Mouse (Mus musculus) regulatory T cell (primary cell): ENCODE measurements around the gene Slc38a2.

ENCODE experiments used
- in situ Hi-C: fragments of 300-600 bp; cut with MboI, MseI; formaldehyde crosslinking; loops from one replicate; pipeline ENCODE4 v1.15.1; 2025; ENCODE audit warnings: high pct_unique_total_duplicates

The Slc38a2 gene

DNA sequence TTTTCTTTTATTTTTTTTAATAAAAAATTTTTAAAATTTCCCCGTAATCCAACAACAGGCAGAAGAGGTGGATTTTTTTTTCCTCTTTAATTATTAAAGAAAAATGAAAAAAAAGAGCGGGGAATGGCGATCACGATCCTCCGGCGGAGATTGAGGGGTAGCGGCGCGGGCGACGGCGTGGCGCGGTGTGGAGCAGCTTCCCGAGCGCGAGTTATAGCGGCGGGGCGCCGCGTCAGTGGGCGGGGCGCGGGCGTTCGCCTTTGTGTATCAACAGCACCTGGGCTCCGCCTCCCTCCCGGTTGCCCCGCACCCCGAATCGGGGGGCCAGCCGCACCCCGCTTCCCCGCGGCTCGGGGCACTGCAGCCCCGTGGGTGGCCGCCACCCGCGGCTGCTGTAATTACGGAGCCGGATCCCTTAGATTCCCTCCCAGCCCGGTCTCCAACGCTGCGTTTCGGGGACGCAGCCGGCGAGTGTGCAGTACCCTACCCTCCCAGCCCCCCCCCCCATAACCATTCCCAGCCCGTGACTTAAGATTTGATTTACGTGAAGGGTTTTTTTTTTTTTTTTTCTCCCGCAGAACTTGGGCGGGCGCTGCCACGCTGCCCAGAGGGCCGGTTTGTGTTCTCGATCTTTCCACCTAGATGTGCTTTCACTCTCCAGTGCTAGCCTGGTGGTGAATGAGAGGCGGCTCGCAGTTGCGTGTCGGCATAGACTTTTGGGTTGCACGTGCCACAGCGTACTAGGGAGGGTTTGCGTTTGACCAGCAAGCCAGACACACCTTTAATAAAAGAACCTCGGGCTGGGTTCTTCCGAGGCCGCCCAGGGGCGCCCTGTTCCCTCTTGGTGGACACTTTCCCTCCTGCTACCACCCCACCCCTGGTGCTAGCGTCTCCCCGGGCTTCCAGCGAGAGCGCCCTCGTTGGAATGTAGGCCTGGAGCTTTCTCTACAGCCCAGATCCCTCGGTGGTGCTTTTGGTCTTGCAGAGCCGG, at the start of gene Slc38a2:
TSS of gene Slc38a2 (minus strand) at position 210 of the 991 bp plus-strand sequence.
- in situ Hi-C loops, result loop anchor here (10.0 kb wide), 2 partner anchors 55 to 245 kb away; partner anchors contain the start of gene Slc38a1

DNA sequence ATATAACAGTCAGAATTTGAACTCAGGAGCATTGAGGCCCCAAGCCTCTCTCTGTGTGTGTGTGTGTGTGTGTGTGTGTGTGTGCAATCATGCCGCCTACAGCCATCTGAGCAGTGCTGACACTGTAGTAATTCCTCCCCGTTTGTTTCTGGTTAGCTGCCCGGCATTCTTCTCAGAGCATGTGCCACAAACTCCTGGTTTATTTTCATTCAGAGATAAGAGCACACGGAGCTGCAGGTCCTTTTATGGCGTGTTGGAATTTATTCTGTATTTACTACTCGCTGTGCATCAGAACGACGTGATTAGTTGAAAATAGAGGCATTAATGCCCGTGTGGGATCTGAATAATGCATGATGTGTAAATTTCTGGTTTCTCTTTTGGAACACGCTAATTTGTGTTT, 49.6 kb upstream of the Slc38a2 start:
- in situ Hi-C loops, result no loop called here

DNA sequence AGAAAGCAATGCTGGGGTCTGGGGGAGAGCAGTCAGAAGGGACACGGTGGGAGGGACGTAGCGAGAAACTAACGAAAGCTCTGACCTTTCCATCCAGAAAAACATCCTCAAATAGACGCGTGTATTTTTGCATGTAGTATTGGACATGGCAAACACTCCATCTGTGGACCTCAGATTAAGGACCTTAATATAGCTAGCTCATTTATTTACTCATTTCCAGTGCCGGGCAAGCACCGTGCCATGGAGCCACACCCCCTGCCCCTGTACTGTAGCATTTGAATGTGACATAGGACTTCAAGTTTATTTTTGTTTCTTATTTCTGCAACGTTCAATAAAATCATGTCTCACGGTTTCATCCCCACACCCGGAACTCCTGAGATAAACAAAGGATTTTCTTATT, 48.0 kb upstream of the Slc38a2 start:
- in situ Hi-C loops, result no loop called here

DNA sequence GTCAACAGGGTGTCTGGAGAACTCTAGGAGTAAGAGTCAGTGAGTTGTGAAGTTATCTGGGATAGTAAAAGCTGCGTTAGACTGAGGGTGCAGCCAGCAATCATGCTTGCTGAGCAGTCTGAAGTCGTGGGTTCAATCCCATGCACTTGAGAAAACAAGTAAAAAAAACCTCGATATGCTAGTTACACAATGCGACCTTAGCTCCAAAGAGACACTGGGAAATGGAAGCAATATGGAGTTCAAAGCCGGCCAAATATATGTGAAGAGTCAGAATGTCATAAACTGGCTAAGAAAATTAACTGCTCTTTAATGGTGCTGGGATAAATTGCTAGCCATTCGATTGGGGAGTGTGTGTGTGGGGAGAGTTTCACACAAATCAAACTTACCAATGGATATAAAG, 47.5 kb upstream of the Slc38a2 start:
- in situ Hi-C loops, result no loop called here

DNA sequence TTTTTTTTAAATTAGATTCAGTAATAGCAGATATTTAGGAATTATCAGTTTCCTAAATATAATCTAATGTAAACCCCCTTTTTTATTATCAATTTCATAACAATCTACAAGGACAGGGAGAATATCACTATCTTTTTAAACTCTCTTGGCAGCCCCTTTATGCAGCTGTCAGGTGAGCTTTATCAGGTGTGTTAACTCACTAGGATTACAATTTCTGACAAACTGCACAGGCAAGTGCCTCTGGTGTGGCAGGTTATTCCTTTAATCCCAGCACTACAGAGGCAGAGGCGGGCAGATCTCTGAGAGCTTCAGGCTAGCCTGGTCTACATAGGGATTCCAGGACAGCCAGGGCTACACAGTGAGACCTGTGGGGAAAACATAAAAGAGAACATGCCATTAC, 45.8 kb upstream of the Slc38a2 start:
- in situ Hi-C loops, result no loop called here

DNA sequence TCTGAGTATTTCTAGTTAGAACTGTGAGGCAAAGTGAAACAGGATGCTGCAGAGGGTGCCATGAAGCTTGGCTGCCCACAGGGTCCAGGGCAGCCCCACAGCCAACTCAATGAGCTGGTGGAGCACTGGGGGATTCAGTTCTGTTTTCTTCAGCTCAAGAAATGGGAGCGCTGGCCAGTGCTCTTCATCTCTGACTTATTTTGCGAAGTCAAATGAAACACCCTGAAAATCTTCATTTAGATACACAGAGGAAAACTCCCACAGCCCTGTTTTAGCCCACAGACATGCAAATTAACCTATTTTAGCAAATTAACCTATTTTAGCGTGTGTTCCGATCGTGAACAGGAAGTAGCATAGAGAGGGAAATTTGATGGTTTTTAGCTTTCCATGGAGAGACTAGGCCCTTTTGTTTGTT, 45.4 kb upstream of the Slc38a2 start:
- in situ Hi-C loops, result no loop called here

DNA sequence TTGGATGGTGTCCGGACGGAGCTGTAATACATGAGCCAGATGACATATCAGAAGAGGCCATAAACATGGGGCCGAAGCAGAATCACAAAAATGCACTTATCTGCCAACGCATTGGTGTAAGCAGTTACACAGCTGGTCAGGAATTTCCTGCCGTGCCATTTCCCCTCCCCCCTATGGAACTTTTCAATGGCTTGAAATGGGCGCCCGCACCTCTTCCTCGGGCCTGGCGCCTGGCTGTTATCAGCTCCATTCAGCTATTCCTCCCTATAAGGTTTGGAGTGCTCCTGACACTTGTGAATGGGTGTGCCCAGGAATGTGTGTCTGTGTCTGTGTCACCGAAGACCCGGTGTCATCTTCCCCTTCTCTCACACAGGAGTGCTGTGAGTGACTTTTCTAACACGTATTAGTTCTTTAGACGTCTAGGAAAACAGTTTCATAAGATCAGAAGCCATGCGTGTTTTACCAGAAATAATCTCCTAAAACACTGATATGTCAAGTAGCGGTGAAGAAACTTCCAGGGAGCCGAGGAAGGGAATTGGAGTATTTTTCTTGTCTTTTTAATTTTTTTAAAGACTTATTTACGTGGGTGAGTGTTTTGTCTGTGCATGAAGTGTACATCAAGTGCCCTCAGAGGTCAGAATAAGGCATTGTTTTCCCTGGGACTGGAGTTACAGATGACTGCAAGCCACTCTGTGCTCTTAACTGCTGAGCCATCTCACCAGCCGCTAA, 44.8 kb upstream of the Slc38a2 start:
- in situ Hi-C loops, result no loop called here

DNA sequence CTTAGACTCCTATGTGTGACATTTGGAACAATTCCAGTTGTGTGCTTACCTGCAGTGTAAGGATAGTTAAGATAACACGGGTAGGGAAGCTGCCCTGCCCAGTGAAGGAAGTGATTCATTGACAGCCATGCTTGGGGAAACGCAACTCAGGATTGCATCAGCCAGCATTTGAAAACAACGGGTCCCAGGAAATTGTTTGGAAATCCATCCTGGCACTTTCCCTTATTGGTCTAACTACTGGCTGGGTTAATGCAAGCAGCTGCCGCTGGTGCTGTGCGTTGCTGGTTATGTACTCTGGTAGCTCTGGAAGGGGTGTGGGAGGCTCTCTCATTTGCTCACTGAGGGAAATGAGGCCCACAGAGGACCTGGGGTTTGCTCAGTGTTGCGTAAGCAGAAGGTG, 43.7 kb upstream of the Slc38a2 start:
- in situ Hi-C loops, result no loop called here

DNA sequence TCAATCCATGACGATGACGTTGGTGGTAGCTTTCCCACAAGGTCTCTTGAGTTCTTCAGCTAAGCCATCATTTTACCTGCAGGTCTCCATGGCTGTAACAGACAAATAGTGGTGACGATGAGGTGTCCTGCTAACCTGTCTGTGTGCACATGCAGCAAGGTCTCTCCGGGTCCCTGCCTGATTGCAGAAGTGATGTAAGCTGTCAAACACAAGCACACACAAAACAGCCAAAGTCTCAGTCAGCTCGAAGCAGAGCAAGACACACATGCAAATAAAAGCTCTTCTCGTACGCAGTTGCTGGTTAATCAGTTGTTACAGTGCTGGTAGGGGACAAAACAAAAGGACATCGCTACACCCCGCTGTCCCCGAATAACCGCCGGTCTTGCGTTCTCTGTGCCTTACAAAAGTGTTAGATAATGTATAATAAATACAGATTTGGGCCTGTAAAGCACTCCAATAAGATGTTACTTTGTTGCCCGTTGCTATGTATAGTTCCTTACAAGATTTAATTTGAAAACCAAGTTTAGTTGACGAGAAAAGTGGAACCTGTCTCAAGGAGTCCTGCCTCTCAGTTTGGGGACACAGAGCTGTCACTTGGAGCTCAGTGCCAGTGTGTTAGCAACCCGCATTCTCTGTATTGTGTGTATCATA, 43.2 kb upstream of the Slc38a2 start:
- in situ Hi-C loops, result no loop called here

DNA sequence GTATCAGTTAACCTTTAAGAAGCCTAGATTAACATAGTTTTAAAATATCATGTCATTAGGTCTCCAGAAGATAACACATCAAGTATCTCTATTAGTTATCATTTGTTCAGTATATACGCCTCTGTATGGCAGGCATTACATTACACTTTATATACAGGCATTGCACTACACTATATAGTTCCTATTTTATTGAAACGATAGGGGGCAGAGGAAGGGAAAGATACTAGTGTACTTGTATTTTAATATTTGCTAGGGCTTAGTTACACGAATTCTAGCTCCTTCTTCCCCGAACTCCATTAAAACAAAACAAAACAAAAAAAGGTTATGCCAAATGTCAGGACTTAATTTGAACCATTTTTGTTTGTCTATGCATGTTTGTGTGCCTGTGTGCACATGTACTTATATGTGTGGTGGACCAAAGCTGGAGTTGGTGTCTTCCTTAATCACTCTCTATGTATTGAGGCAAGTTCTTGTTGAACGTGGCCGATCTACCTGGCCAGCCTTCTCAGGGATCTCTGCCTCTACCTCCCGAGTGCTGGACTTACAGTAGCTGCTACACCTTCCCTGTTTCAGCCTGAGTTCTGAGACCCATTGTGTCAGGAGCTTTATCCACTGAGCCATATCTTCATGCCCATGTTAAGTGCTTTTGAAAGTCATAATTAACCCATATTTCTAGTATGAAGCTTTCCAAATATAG, 41.5 kb upstream of the Slc38a2 start:
- in situ Hi-C loops, result no loop called here

DNA sequence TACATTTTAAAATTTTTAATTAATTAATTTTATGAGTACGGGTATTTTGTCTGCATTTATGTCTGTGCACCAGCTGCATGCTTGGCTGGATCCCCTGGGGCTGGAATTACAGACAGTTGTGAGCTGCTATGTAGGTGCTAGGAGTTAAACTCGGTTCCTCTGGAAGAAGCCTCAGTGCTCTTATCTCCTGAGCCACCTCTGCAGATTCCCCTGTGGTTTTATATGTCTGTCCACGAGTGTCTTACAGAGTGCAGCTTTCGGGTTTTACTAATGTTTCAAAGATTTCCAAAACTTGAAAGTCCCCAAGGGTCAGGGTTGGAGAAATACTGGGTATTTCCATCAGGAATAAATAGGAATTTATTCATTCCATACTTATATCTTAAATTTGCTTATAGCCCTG, 40.6 kb upstream of the Slc38a2 start:
- in situ Hi-C loops, result no loop called here

DNA sequence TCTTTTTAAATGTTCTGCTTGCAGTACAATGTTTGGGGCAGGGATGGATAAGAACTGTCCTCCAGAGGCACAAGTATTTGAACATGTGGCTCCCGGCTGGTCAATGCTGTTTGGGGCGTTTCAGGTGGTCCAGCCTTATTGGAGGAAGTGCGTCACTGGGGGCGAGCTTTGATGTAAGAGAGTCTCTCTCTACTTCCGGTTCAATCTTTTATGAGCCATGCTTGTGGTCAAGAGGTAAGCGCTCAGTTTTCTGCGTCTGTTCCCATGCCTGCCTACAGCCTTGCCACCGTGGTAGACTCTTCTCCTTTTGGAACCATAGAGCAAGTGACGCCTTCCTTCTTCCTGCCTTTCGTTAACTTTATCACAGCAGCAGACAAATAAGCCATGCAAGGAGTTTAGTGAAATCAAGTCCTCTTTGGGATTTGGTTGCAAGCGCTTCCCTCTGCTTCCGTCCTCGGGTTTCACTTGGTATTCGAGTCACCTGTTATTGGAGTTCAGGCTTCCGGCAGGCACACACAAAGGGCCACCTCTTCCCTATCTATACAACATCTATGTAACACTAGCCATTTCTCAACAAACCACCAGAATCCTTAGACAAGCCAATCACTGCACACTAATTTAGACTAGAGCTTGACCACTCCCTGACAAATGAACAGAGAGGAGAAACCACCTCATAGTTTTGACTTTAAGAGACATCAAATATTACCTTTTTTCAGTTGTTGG, 37.3 kb upstream of the Slc38a2 start:
- in situ Hi-C loops, result no loop called here

DNA sequence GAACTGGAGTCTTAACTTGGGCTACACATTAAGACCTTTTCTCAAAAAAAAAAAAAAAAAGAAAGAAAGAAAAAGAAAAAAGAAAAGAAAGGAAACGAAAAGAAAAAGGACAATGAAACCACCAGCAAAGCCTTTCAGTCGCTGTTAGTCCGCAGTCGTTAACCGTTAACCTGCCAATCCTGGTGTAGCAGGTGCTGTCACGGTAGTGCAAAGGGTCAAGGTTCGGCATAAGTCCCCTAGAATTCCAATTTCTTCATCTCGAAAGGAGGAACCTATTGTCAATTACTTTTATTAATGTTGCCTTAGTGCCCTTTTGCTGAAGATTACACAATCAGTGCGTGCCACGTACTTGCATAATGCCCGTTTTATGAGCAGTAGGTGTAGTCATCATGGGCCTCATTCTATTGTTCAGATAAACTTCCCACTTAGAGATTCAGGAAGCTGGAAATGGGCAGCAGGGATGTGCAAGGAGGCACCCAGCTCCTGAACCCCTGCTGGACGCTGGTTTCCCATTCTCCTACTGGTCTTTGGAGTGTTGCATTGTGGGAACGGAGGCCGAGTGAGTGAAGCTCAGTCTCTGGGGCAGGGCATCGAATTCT, 36.1 kb upstream of the Slc38a2 start:
- in situ Hi-C loops, result no loop called here

DNA sequence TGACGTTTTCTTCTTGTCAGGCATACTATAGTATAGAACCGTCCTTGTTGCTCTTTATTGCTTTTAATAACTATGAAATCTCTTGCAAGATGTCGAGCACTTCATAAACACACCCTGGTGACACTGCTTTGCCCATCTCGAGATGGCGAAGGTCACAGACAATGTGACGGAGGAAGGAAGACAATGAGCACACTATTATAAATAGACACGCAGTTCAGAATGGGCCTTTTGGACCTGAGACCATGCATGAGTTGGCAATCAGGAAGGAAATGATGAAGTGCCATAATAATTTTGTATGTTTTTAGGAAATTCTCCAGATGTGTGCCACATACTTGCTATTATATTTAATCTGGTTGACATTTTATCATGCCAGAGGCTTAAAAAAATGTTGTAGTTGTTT, 34.9 kb upstream of the Slc38a2 start:
- in situ Hi-C loops, result no loop called here

DNA sequence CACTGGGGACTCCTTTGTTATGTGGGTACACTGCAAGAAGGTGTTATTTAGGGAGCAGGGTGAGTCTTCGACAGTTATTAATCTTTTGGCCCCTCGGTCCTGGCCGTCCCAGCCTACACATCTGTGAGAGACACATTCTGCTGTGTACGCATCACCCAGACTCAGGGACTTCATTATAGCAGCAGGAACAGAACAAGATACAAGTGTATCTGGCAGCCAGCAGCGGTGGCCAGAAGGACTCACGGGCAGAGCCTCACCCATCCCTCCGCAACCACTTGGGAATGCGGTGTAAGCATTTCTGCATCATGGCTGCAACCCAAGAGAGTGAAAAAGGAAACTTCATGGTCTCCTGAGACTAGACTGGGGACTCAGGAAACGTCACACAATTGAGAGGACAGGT, 30.9 kb upstream of the Slc38a2 start:
- in situ Hi-C loops, result no loop called here

DNA sequence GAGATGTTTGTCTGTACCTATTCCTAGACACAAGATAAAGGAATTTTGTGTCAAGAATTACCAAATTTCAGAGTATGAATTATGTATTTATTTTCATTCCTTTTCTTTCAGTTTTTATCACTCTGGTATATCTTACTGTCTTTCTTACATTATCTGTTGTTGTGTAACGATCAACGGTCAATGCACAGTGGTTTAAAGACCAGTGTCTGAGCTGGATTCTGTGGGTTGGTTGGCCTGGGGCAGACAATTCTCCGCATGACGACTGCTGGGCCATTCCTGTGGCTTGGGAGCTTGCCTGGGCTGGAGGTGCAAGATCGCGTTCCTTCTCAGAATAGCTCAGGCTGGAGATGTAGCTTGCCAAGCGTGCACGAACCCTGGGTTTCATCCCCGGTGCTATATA, 30.3 kb upstream of the Slc38a2 start:
- in situ Hi-C loops, result no loop called here

DNA sequence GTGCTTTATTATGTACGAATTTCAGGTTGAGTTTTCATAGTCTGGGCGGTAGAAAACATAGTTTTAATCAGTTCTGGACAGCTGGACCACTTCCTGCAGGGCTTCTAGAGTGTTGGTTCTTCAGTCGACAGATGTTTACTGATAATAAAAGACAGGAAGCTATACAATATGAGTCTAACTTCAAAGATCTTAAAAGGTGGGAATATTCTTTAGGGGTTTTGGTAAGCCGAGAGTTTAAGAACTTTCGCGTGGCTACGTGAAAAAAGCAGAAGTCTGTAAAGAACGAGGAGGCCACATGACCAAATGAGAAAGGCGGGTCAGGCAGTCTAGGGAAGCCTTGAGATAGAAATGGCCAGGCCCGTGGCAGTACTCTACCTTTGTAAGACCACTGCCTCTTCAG, 29.5 kb upstream of the Slc38a2 start:
- in situ Hi-C loops, result no loop called here

DNA sequence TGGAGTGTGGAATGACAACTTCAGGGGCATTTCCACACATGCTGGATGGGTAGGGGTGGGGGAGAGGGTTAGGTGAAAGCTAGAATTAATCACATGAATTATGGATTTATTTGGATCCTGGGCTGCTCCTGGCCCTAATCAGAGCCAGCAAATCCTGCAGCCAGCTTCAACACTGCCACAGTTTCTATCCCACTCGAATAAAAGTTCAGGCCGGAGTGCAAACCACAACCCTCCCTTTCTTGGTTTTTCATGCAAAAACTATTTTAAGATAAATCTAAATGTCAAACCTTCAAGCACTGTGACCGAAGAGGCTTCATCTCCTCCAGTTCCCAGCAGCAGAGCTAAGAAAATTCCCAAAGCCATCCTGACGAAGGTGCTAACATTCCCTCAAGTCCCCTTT, 28.8 kb upstream of the Slc38a2 start:
- in situ Hi-C loops, result no loop called here

DNA sequence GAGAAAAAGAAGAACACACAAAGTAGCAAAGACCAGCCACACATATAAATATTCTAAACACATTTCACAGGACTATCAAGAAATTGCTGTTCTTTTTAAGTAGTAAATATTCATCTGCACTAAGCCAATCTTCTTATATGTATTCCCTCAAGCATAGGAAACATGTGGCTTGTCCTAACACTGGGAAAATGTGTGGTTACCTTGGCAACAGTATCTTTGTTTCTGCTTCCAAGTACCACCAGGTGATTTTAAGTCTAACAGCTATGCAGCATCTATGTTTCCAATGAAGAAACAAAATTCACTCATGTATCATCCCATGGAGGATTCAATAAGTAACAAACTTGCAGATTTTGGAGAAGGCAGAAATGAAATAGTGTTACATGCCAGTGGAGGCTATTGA, 25.0 kb upstream of the Slc38a2 start:
- in situ Hi-C loops, result no loop called here

DNA sequence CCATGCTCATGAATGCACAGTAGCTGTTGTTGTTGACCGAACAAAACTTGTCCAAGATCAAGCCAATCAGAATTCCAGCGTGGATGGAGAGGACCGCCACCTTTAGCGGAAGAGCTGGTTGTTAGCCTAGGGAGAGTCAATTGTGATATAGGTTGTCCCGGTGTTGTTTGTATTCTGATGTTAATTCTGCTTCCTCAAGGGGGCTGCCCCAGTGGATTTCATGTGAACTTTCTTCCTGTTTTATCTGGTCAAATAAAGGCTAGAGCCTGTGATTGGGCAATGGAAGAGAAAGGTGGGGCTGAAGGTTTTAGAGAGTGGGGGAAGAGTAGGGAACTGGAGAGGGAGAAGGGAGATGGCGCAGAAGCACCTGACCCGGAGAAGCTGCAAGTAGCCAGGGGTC, 22.7 kb upstream of the Slc38a2 start:
- in situ Hi-C loops, result no loop called here

DNA sequence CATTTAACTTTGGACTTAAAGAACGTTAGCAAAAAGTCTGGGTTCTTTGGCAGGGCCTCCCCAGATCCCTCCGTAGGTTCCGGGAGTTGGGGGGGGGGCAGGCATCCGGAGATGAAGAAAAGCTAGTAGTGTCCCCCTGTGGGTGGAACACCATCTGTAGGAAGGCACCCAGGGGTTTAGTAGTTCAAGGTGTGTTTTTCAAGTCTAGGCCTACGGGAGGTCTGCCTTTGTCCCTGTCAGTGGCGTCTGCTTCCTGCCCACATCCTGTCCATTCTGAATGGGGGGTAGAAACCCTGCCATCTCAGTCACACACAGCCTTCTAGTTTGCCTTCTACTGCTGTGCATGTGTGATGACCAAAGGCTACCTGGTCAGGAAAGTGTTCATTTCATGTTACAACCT, 20.6 kb upstream of the Slc38a2 start:
- in situ Hi-C loops, result no loop called here
